Mouse (Mus musculus): ENCODE results near the gene Acaca.

Gene Acaca

GRCm38 (mm10) chr11:84128943-84129798 lies at the start of gene Acaca, which contains the start of gene Tada2a:
Gene Acaca, plus strand, starts transcription at chr11:84129672.
Gene Tada2a, minus strand, starts transcription at chr11:84129600.
- peak; percentile 84 for ATAC-seq (ENCODE audit: low TSS enrichment)

GRCm38 (mm10) chr11:84079887-84080286 lies 49.6 kb upstream of the Acaca start:
- ATAC-seq (ENCODE audit: low TSS enrichment), result no peak

GRCm38 (mm10) chr11:84080327-84080726 lies 49.1 kb upstream of the Acaca start:
- ATAC-seq (ENCODE audit: low TSS enrichment), result no peak

GRCm38 (mm10) chr11:84081901-84082300 lies 47.6 kb upstream of the Acaca start:
- no peak for ATAC-seq (ENCODE audit: low TSS enrichment)

- no peak for ATAC-seq (ENCODE audit: low TSS enrichment)
These were observed 38.9 kb upstream of the Acaca start for GRCm38 (mm10) chr11:84090572-84090971.

GRCm38 (mm10) chr11:84095084-84095483 lies 34.4 kb upstream of the Acaca start:
- ATAC-seq (ENCODE audit: low TSS enrichment), result no peak

GRCm38 (mm10) chr11:84097251-84097998 lies 32.0 kb upstream of the Acaca start:
- peak; percentile 86 for ATAC-seq (ENCODE audit: low TSS enrichment)

GRCm38 (mm10) chr11:84101182-84101581 lies 28.3 kb upstream of the Acaca start:
- ATAC-seq (ENCODE audit: low TSS enrichment), result no peak

GRCm38 (mm10) chr11:84104036-84104435 lies 25.4 kb upstream of the Acaca start:
- no peak for ATAC-seq (ENCODE audit: low TSS enrichment)

GRCm38 (mm10) chr11:84107137-84107536 lies 22.3 kb upstream of the Acaca start:
- no peak for ATAC-seq (ENCODE audit: low TSS enrichment)

GRCm38 (mm10) chr11:84113623-84114022 lies 15.8 kb upstream of the Acaca start:
- peak; percentile 78 for ATAC-seq (ENCODE audit: low TSS enrichment)

GRCm38 (mm10) chr11:84115646-84116045 lies 13.8 kb upstream of the Acaca start:
- ATAC-seq (ENCODE audit: low TSS enrichment), result no peak

GRCm38 (mm10) chr11:84116221-84116620 lies 13.3 kb upstream of the Acaca start:
- no peak for ATAC-seq (ENCODE audit: low TSS enrichment)

- ATAC-seq (ENCODE audit: low TSS enrichment), result no peak
These were observed 12.0 kb upstream of the Acaca start for GRCm38 (mm10) chr11:84117431-84117830.

GRCm38 (mm10) chr11:84121051-84121956 lies 8.2 kb upstream of the Acaca start:
- no peak for ATAC-seq (ENCODE audit: low TSS enrichment)

GRCm38 (mm10) chr11:84127977-84128376 lies 1.5 kb upstream of the Acaca start:
- no peak for ATAC-seq (ENCODE audit: low TSS enrichment)

GRCm38 (mm10) chr11:84129799-84130185 lies 320 bp downstream of the Acaca start:
- ATAC-seq (ENCODE audit: low TSS enrichment), result peak; percentile 25

GRCm38 (mm10) chr11:84134331-84134860 lies 4.9 kb downstream of the Acaca start:
- ATAC-seq (ENCODE audit: low TSS enrichment), result no peak

- ATAC-seq (ENCODE audit: low TSS enrichment), result no peak
These were observed 7.0 kb downstream of the Acaca start for GRCm38 (mm10) chr11:84136453-84136852.

GRCm38 (mm10) chr11:84141752-84142151 lies 12.3 kb downstream of the Acaca start:
- no peak for ATAC-seq (ENCODE audit: low TSS enrichment)

- no peak for ATAC-seq (ENCODE audit: low TSS enrichment)
These were observed 15.8 kb downstream of the Acaca start for GRCm38 (mm10) chr11:84145201-84145798.

Measured in frontal cortex, adult (tissue).